Mouse (Mus musculus): ENCODE measurements around the gene Kif1b. TPM values are rescaled to one million over a fixed set of nuclear protein-coding genes. Genes with fewer than 3 reads are reported as not detected.

Kif1b gene
- total and polyA plus RNA-seq, 2 experiments from 2014 or later, result 215 to 425 TPM

GRCm38 (mm10) chr4:149154859-149155258 lies 152.6 kb downstream of the Kif1b start:
- TF ChIP-seq CTCF (IDR thresholded peaks at IDR 0.05), result no peak
- H3K27ac ChIP-seq (ENCODE audit: low read depth, low read length), result no peak overlapping the region
- peaks cover 80% of the 10 kb centered on the region for H3K36me3 ChIP-seq (ENCODE audit: insufficient read depth, low read length)
- no peaks in the 10 kb centered on the region for H3K4me1 ChIP-seq (ENCODE audit: insufficient read depth, low read length)
- H3K4me3 ChIP-seq (ENCODE audit: low read depth, low read length), result no peak overlapping the region
- 98% methylated on average over 7 of the region's 7 CpGs for WGBS
- DNase-seq (ENCODE audit: low spot score) (no peak), ATAC-seq (ENCODE audit: low FRiP score) (no peak)
- no peaks in the 10 kb centered on the region for H3K9me3 ChIP-seq (ENCODE audit: low read length)
- no peaks in the 10 kb centered on the region for H3K27me3 ChIP-seq (ENCODE audit: insufficient read depth, low read length)
- H3K4me2 ChIP-seq (ENCODE audit: low read depth, low read length, poor library complexity, severe bottlenecking), result no peak overlapping the region
- no peak overlapping the region for H3K9ac ChIP-seq (replicated peaks; ENCODE audit: low read length, poor library complexity, severe bottlenecking)

- ATAC-seq (ENCODE audit: low FRiP score) (no peak), DNase-seq (ENCODE audit: low spot score) (no peak)
- no peaks in the 10 kb centered on the region for H3K27me3 ChIP-seq (ENCODE audit: insufficient read depth, low read length)
- H3K4me2 ChIP-seq (ENCODE audit: low read depth, low read length, poor library complexity, severe bottlenecking), result no peak overlapping the region
- H3K9me3 ChIP-seq (ENCODE audit: low read length), result no peaks in the 10 kb centered on the region
- H3K27ac ChIP-seq (ENCODE audit: low read depth, low read length), result no peak overlapping the region
- no peak overlapping the region for H3K4me3 ChIP-seq (ENCODE audit: low read depth, low read length)
- H3K9ac ChIP-seq (replicated peaks; ENCODE audit: low read length, poor library complexity, severe bottlenecking), result no peak overlapping the region
- H3K36me3 ChIP-seq (ENCODE audit: insufficient read depth, low read length), result peaks cover 53% of the 10 kb centered on the region
- TF ChIP-seq CTCF (IDR thresholded peaks at IDR 0.05), result no peak
- 94% methylated on average over 11 of the region's 11 CpGs for WGBS
- no peaks in the 10 kb centered on the region for H3K4me1 ChIP-seq (ENCODE audit: insufficient read depth, low read length)
Observed at GRCm38 (mm10) chr4:149150721-149151120, 156.8 kb downstream of the Kif1b start.

- no peak for TF ChIP-seq CTCF (IDR thresholded peaks at IDR 0.05)
- no peaks in the 10 kb centered on the region for H3K9me3 ChIP-seq (ENCODE audit: low read length)
- no peaks in the 10 kb centered on the region for H3K27me3 ChIP-seq (ENCODE audit: insufficient read depth, low read length)
- H3K9ac ChIP-seq (replicated peaks; ENCODE audit: low read length, poor library complexity, severe bottlenecking), result no peak overlapping the region
- H3K4me3 ChIP-seq (ENCODE audit: low read depth, low read length), result no peak overlapping the region
- no peak overlapping the region for H3K27ac ChIP-seq (ENCODE audit: low read depth, low read length)
- no peaks in the 10 kb centered on the region for H3K4me1 ChIP-seq (ENCODE audit: insufficient read depth, low read length)
- WGBS, result 87% methylated on average over 11 of the region's 11 CpGs
- H3K36me3 ChIP-seq (ENCODE audit: insufficient read depth, low read length), result peaks cover 53% of the 10 kb centered on the region
- no peak for DNase-seq (ENCODE audit: low spot score)
- no peak overlapping the region for H3K4me2 ChIP-seq (ENCODE audit: low read depth, low read length, poor library complexity, severe bottlenecking)
- no peak for ATAC-seq (ENCODE audit: low FRiP score)
Observed at GRCm38 (mm10) chr4:149150256-149150655, 157.2 kb downstream of the Kif1b start.

- Histone ChIP-seq H3K9me3 (ENCODE audit: low read length) (no peaks in the 10 kb centered on the region), H3K4me2 (ENCODE audit: low read depth, low read length, poor library complexity, severe bottlenecking) (no peak overlapping the region), H3K4me3 (ENCODE audit: low read depth, low read length) (no peak overlapping the region), H3K27ac (ENCODE audit: low read depth, low read length) (no peak overlapping the region), H3K36me3 (ENCODE audit: insufficient read depth, low read length) (peaks cover 49% of the 10 kb centered on the region), H3K4me1 (ENCODE audit: insufficient read depth, low read length) (no peaks in the 10 kb centered on the region), H3K9ac (replicated peaks; ENCODE audit: low read length, poor library complexity, severe bottlenecking) (no peak overlapping the region), H3K27me3 (ENCODE audit: insufficient read depth, low read length) (no peaks in the 10 kb centered on the region)
- TF ChIP-seq CTCF (IDR thresholded peaks at IDR 0.05), result no peak
- ATAC-seq (ENCODE audit: low FRiP score) (no peak), DNase-seq (ENCODE audit: low spot score) (no peak)
- 82% methylated on average over 7 of the region's 7 CpGs for WGBS
Observed at GRCm38 (mm10) chr4:149149611-149150010, 157.9 kb downstream of the Kif1b start.

- Histone ChIP-seq H3K4me1 (ENCODE audit: insufficient read depth, low read length) (no peaks in the 10 kb centered on the region), H3K4me3 (ENCODE audit: low read depth, low read length) (no peak overlapping the region), H3K27me3 (ENCODE audit: insufficient read depth, low read length) (no peaks in the 10 kb centered on the region), H3K9ac (replicated peaks; ENCODE audit: low read length, poor library complexity, severe bottlenecking) (no peak overlapping the region), H3K36me3 (ENCODE audit: insufficient read depth, low read length) (peaks cover 46% of the 10 kb centered on the region), H3K4me2 (ENCODE audit: low read depth, low read length, poor library complexity, severe bottlenecking) (no peak overlapping the region), H3K27ac (ENCODE audit: low read depth, low read length) (no peak overlapping the region), H3K9me3 (ENCODE audit: low read length) (no peaks in the 10 kb centered on the region)
- ATAC-seq (ENCODE audit: low FRiP score) (no peak), DNase-seq (ENCODE audit: low spot score) (no peak)
- TF ChIP-seq CTCF (IDR thresholded peaks at IDR 0.05), result no peak
- 83% methylated on average over 9 of the region's 9 CpGs for WGBS
Observed at GRCm38 (mm10) chr4:149149196-149149595, 158.3 kb downstream of the Kif1b start.

- WGBS, result 83% methylated on average over 4 of the region's 4 CpGs
- no peak for ATAC-seq (ENCODE audit: low FRiP score)
Observed at GRCm38 (mm10) chr4:149148084-149148483, 159.4 kb downstream of the Kif1b start.

More at GRCm38 (mm10) chr4:149148084-149148483, 159.4 kb downstream of the Kif1b start:
- Histone ChIP-seq H3K9ac (replicated peaks; ENCODE audit: low read length, poor library complexity, severe bottlenecking) (no peak overlapping the region), H3K4me3 (ENCODE audit: low read depth, low read length) (no peak overlapping the region), H3K4me1 (ENCODE audit: insufficient read depth, low read length) (no peaks in the 10 kb centered on the region), H3K27ac (ENCODE audit: low read depth, low read length) (no peak overlapping the region), H3K4me2 (ENCODE audit: low read depth, low read length, poor library complexity, severe bottlenecking) (no peak overlapping the region), H3K27me3 (ENCODE audit: insufficient read depth, low read length) (no peaks in the 10 kb centered on the region), H3K36me3 (ENCODE audit: insufficient read depth, low read length) (peaks cover 36% of the 10 kb centered on the region), H3K9me3 (ENCODE audit: low read length) (no peaks in the 10 kb centered on the region)
- no peak for DNase-seq (ENCODE audit: low spot score)
- no peak for TF ChIP-seq CTCF (IDR thresholded peaks at IDR 0.05)

All from midbrain, postnatal 0 days (tissue).